Mouse (Mus musculus) bone marrow, adult 2 months (tissue): ENCODE measurements around the gene Rasl10b.

Source experiments
- CTCF ChIP-seq: fragments of 200-500 bp; IDR thresholded peaks from 2 replicates; pipeline ENCODE4 v1.5.1; 2011; ENCODE audit warnings: low read length, control low read depth; ENCODE audit not compliant: control insufficient read depth, insufficient read depth
- POLR2A ChIP-seq: fragments of 200-500 bp; IDR thresholded peaks from 2 replicates; pipeline ENCODE4 v1.6.1; 2011; ENCODE audit warnings: low read depth, mild to moderate bottlenecking, control low read depth, low read length, borderline replicate concordance; ENCODE audit not compliant: control insufficient read depth

DNA sequence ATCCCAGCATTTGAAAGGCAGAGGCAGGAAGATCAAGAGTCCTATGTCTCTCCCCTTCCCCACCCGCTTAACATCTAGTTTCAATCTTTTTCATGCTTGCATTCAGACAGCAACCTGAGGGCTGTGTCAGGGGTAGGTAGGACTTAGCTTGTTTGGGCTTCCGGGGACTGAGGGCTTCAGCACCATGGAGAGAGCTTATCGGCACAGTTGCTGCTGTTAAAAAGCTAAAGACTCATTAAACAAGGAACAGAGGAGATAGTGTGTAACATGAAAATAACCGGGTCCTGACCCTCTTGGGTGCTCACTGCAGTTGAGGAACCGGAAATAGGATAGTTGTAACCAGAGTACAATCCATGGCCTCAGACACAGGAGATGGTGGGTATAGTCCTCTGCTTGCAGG is 8.1 kb downstream of the Rasl10b start:
- no peak for TF ChIP-seq CTCF
- TF ChIP-seq POLR2A: no peak
